Mouse (Mus musculus): ENCODE measurements around the gene Mpo. TPM values are rescaled to one million over a fixed set of nuclear protein-coding genes. Genes with fewer than 3 reads are reported as not detected.

The Mpo gene
- not detected in 2 replicates for polyA plus RNA-seq (2011; ENCODE audit: insufficient read depth, insufficient read length, low read depth, missing spikeins)

- TF ChIP-seq EP300 (IDR thresholded peaks at IDR 0.05; ENCODE audit: insufficient read depth, low read depth, low read length) (no peak), CTCF (IDR thresholded peaks at IDR 0.05; ENCODE audit: low read depth, low read length) (no peak), POLR2A (IDR thresholded peaks at IDR 0.05; ENCODE audit: insufficient read depth, low read length) (no peak)
- Histone ChIP-seq H3K4me3 (ENCODE audit: low read depth, low read length) (no peak within 1 kb of the TSS), H3K9me3 (replicated peaks; ENCODE audit: control insufficient read depth, insufficient read depth, low read length, poor library complexity, severe bottlenecking) (peaks cover 3% of the 10 kb centered on the region; the same call in 1 of the 2 replicates), H3K27ac (ENCODE audit: insufficient read depth, low read length) (no peak within 1 kb of the TSS), H3K9ac (ENCODE audit: low read depth, poor library complexity, severe bottlenecking) (no peak within 1 kb of the TSS), H3K4me1 (ENCODE audit: control insufficient read depth, insufficient read depth, low read length) (no peaks in the 10 kb centered on the region), H3K27me3 (ENCODE audit: control insufficient read depth, insufficient read depth, low read length, poor library complexity, severe bottlenecking) (no peaks in the 10 kb centered on the region), H3K36me3 (ENCODE audit: control insufficient read depth, insufficient read depth, low read length, poor library complexity, severe bottlenecking) (no peaks in the 10 kb centered on the region)
These were observed at the start of gene Mpo for GRCm38 (mm10) chr11:87793460-87793859. Gene Mpo, plus strand, starts transcription at chr11:87793581.

GRCm38 (mm10) chr11:87743691-87744090 lies 49.7 kb upstream of the Mpo start:
- no peak overlapping the region for H3K9ac ChIP-seq (ENCODE audit: low read depth, poor library complexity, severe bottlenecking)
- TF ChIP-seq CTCF (IDR thresholded peaks at IDR 0.05; ENCODE audit: low read depth, low read length), result no peak
- no peak for TF ChIP-seq POLR2A (IDR thresholded peaks at IDR 0.05; ENCODE audit: insufficient read depth, low read length)
- no peak for TF ChIP-seq EP300 (IDR thresholded peaks at IDR 0.05; ENCODE audit: insufficient read depth, low read depth, low read length)
- no peaks in the 10 kb centered on the region for H3K4me1 ChIP-seq (ENCODE audit: control insufficient read depth, insufficient read depth, low read length)
- peaks cover 15% of the 10 kb centered on the region for H3K36me3 ChIP-seq (ENCODE audit: control insufficient read depth, insufficient read depth, low read length, poor library complexity, severe bottlenecking)
- H3K9me3 ChIP-seq (replicated peaks; ENCODE audit: control insufficient read depth, insufficient read depth, low read length, poor library complexity, severe bottlenecking), result no peaks in the 10 kb centered on the region
- no peak overlapping the region for H3K4me3 ChIP-seq (ENCODE audit: low read depth, low read length)
- H3K27ac ChIP-seq (ENCODE audit: insufficient read depth, low read length), result no peak overlapping the region
- H3K27me3 ChIP-seq (ENCODE audit: control insufficient read depth, insufficient read depth, low read length, poor library complexity, severe bottlenecking), result no peaks in the 10 kb centered on the region

GRCm38 (mm10) chr11:87744964-87745363 lies 48.4 kb upstream of the Mpo start:
- H3K9me3 ChIP-seq (replicated peaks; ENCODE audit: control insufficient read depth, insufficient read depth, low read length, poor library complexity, severe bottlenecking), result no peaks in the 10 kb centered on the region
- TF ChIP-seq EP300 (IDR thresholded peaks at IDR 0.05; ENCODE audit: insufficient read depth, low read depth, low read length), result no peak
- TF ChIP-seq POLR2A (IDR thresholded peaks at IDR 0.05; ENCODE audit: insufficient read depth, low read length), result no peak
- no peak for TF ChIP-seq CTCF (IDR thresholded peaks at IDR 0.05; ENCODE audit: low read depth, low read length)
- H3K4me3 ChIP-seq (ENCODE audit: low read depth, low read length), result no peak overlapping the region
- no peak overlapping the region for H3K9ac ChIP-seq (ENCODE audit: low read depth, poor library complexity, severe bottlenecking)
- H3K36me3 ChIP-seq (ENCODE audit: control insufficient read depth, insufficient read depth, low read length, poor library complexity, severe bottlenecking), result peaks cover 15% of the 10 kb centered on the region
- H3K4me1 ChIP-seq (ENCODE audit: control insufficient read depth, insufficient read depth, low read length), result peaks cover 4% of the 10 kb centered on the region
- no peaks in the 10 kb centered on the region for H3K27me3 ChIP-seq (ENCODE audit: control insufficient read depth, insufficient read depth, low read length, poor library complexity, severe bottlenecking)
- no peak overlapping the region for H3K27ac ChIP-seq (ENCODE audit: insufficient read depth, low read length)

- Histone ChIP-seq H3K27ac (ENCODE audit: insufficient read depth, low read length) (no peak overlapping the region), H3K9me3 (replicated peaks; ENCODE audit: control insufficient read depth, insufficient read depth, low read length, poor library complexity, severe bottlenecking) (no peaks in the 10 kb centered on the region), H3K9ac (ENCODE audit: low read depth, poor library complexity, severe bottlenecking) (no peak overlapping the region)
These were observed 47.5 kb upstream of the Mpo start for GRCm38 (mm10) chr11:87745632-87746555.

GRCm38 (mm10) chr11:87747312-87747711 lies 46.1 kb upstream of the Mpo start:
- no peaks in the 10 kb centered on the region for H3K27me3 ChIP-seq (ENCODE audit: control insufficient read depth, insufficient read depth, low read length, poor library complexity, severe bottlenecking)
- H3K4me1 ChIP-seq (ENCODE audit: control insufficient read depth, insufficient read depth, low read length), result peaks cover 4% of the 10 kb centered on the region
- peaks cover 10% of the 10 kb centered on the region for H3K36me3 ChIP-seq (ENCODE audit: control insufficient read depth, insufficient read depth, low read length, poor library complexity, severe bottlenecking)
- no peak overlapping the region for H3K27ac ChIP-seq (ENCODE audit: insufficient read depth, low read length)
- no peak overlapping the region for H3K4me3 ChIP-seq (ENCODE audit: low read depth, low read length)
- TF ChIP-seq POLR2A (IDR thresholded peaks at IDR 0.05; ENCODE audit: insufficient read depth, low read length) (no peak), EP300 (IDR thresholded peaks at IDR 0.05; ENCODE audit: insufficient read depth, low read depth, low read length) (no peak), CTCF (IDR thresholded peaks at IDR 0.05; ENCODE audit: low read depth, low read length) (no peak)
- H3K9ac ChIP-seq (ENCODE audit: low read depth, poor library complexity, severe bottlenecking), result no peak overlapping the region
- H3K9me3 ChIP-seq (replicated peaks; ENCODE audit: control insufficient read depth, insufficient read depth, low read length, poor library complexity, severe bottlenecking), result no peaks in the 10 kb centered on the region

More at GRCm38 (mm10) chr11:87745632-87746555, 47.5 kb upstream of the Mpo start:
- Histone ChIP-seq H3K27me3 (ENCODE audit: control insufficient read depth, insufficient read depth, low read length, poor library complexity, severe bottlenecking) (no peaks in the 10 kb centered on the region), H3K36me3 (ENCODE audit: control insufficient read depth, insufficient read depth, low read length, poor library complexity, severe bottlenecking) (peaks cover 10% of the 10 kb centered on the region), H3K4me1 (ENCODE audit: control insufficient read depth, insufficient read depth, low read length) (peaks cover 4% of the 10 kb centered on the region), H3K4me3 (ENCODE audit: low read depth, low read length) (no peak overlapping the region)
- TF ChIP-seq EP300 (IDR thresholded peaks at IDR 0.05; ENCODE audit: insufficient read depth, low read depth, low read length) (no peak), CTCF (IDR thresholded peaks at IDR 0.05; ENCODE audit: low read depth, low read length) (no peak)

- TF ChIP-seq POLR2A (IDR thresholded peaks at IDR 0.05; ENCODE audit: insufficient read depth, low read length) (no peak), CTCF (IDR thresholded peaks at IDR 0.05; ENCODE audit: low read depth, low read length) (no peak), EP300 (IDR thresholded peaks at IDR 0.05; ENCODE audit: insufficient read depth, low read depth, low read length) (no peak)
These were observed 45.7 kb upstream of the Mpo start for GRCm38 (mm10) chr11:87747716-87748115.

More at GRCm38 (mm10) chr11:87747716-87748115, 45.7 kb upstream of the Mpo start:
- no peaks in the 10 kb centered on the region for H3K27me3 ChIP-seq (ENCODE audit: control insufficient read depth, insufficient read depth, low read length, poor library complexity, severe bottlenecking)
- H3K27ac ChIP-seq (ENCODE audit: insufficient read depth, low read length), result no peak overlapping the region
- H3K36me3 ChIP-seq (ENCODE audit: control insufficient read depth, insufficient read depth, low read length, poor library complexity, severe bottlenecking), result peaks cover 10% of the 10 kb centered on the region
- H3K4me3 ChIP-seq (ENCODE audit: low read depth, low read length), result no peak overlapping the region
- H3K9me3 ChIP-seq (replicated peaks; ENCODE audit: control insufficient read depth, insufficient read depth, low read length, poor library complexity, severe bottlenecking), result no peaks in the 10 kb centered on the region
- H3K9ac ChIP-seq (ENCODE audit: low read depth, poor library complexity, severe bottlenecking), result 0 out of 2 replicates have a peak overlapping the region, but pooled peaks have one; percentile 43
- peaks cover 4% of the 10 kb centered on the region for H3K4me1 ChIP-seq (ENCODE audit: control insufficient read depth, insufficient read depth, low read length)

Data from ES-Bruce4 (cell line).